Mouse (Mus musculus) urinary bladder, postnatal 36 days (tissue): ENCODE data around the gene Mcm3.

Experiments
- DNase-seq, 2 experiments: peaks; one replicate each; pipeline ENCODE4 v3.0.0; 2022; ENCODE audit warnings: low spot score in 2 of 2, mixed read lengths in 1 of 2

Gene Mcm3

DNA sequence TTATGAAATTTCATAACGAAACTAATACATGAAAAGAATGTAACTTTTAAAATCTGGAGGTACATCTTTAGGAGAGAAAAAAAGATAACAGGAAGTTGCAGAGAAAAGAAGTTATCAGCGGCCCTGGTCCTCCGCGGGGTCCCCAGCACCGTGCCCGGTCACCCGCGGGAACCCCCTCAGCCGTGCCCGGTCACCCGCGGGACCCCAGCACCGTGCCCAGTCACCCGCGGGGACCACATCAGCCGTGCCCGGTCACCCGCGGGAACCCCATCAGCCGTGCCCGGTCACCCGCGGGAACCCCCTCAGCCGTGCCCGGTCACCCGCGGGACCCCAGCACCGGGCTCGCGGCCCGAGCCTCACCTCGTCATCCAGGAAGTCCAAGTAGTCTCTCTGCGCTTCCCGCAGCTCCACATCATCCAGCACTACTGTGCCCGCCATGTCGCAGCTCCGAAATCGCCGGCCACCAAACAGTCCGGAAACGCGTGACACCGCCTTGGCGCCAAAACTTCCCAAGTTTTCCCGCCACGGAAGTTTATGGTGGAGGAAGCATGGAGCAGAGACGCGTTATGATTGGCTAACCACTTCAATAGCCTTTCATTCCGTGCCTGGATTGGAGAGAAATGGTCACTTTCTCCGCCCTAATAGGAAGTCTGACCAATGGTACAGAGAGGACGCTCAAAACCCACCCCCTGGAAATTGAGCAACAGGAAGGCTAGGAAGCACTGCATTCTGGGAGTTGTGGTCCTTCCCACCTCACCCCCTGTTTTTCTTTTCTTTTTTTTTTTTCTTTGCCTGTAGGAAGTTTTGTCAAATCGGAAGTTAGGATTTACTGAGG lies at the start of gene Mcm3:
Gene Mcm3 (minus strand): TSS at position 542 of the 835 bp plus-strand sequence.
- peak; percentile 81 to 88 for DNase-seq

DNA sequence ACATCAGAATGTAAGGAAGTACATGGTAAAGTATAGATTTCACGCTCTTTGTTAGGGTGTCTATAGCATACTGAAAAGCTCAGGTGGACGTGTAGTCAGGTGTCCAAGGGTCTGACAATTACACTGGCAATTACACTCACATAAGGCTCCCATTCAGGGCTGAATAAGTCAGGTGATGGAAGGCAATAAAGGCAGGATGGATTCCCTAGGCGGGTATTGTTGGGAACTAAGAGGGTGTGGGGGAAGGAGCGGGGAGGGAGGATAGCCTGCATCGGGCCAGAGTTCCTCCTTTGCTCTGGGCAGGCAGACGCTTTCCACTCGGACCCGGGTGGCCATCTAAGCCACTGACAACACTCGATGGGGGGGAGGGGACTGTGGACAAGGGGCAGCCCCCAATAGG lies 47.9 kb upstream of the Mcm3 start:
- DNase-seq = no peak

DNA sequence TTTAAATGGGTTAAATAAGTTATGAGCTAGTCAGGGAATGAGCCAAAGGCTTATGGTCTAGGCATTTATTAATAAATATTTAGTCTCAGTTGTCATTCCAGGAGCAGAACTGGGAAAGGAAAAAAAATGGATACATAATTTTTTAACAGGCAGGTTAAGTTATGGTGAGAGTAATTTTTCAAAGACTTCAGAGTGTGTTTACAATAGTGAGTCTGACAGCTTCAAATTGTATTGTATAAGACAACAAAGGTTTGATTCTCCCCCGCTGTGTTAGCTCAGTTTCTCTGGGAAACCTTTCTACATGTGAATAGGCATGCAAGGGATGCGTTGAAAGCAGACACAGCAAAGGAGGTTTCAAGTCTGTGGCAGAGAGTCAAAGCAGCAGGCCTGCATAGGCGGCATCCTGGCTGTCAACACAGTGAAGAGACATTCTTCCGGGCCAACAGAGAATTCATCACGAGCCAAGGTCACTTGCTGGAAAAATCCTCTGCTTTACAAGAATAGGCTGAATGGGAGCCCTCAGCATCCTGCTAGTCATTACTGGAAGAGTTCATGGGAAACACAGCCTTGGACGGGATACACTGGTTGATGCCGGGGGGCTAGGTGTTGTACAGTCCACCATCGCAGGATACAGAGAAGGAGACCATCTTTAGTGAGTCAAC lies 47.3 kb upstream of the Mcm3 start:
- DNase-seq = no peak

DNA sequence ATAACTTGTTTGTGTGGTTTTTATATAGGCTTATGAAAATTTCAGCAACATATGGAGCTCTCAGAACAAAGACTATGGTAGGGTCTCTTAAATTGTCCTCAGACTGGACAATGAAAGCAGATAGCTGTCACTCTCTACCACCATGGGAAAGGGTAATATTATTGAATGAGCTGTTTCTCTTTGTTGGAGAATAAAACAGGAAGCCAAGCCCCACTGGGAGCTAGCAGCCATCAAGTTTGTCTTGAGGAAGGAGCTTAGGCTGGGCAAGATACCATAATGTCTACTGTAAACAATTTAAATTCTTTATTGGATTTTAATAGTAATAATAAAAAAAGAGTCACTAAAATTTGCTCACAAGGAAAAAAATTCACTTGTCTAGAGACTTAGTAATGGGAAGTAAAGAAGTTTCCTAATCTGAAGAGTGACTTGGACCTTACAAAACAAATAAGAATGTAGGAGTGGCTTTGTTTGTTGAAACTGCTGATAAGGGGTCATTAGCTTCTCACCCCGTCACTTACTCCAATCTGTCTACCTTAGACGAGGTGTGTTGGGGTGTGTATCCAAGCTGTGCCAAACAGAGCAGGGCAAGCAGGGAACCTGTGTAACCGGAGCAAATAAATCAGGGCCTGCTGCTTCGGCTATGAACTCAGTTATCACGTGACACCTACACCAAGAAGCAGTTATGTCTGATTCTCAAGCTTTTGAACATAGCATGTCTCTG lies 43.5 kb upstream of the Mcm3 start:
- DNase-seq = peak; percentile 43 to 52

GRCm38 (mm10) chr1:20861865-20862264 lies 41.8 kb upstream of the Mcm3 start:
- DNase-seq = no peak

GRCm38 (mm10) chr1:20860775-20861174 lies 40.7 kb upstream of the Mcm3 start:
- DNase-seq = no peak

- DNase-seq = no peak
These were observed 37.1 kb upstream of the Mcm3 start for GRCm38 (mm10) chr1:20856924-20857902.

DNA sequence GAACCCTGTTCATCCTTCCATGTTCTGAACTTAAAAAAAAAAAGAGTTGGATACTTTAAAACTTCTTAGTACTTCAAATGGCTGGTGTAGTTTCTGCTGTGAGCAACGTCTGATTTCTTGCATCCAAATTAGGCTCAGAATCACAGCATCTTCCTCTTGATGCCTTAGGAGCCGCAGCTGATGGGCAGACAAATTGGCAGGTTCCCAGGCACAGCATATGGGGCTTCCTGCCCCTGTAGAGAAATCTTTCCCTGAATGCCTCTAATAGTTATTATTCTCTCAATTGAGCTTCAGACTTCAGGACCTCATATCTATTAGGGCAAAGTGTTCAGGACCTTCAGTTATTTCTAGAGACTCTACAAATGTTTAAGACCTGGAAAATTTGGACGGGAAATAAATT lies 19.8 kb upstream of the Mcm3 start:
- no peak for DNase-seq

GRCm38 (mm10) chr1:20836551-20837125 lies 16.5 kb upstream of the Mcm3 start:
- DNase-seq = no peak

- no peak for DNase-seq
These were observed 13.0 kb upstream of the Mcm3 start for GRCm38 (mm10) chr1:20833141-20833511.

- DNase-seq = no peak
These were observed 12.5 kb upstream of the Mcm3 start for GRCm38 (mm10) chr1:20832473-20833140.

- no peak for DNase-seq
These were observed 10.4 kb upstream of the Mcm3 start for GRCm38 (mm10) chr1:20830546-20830945.

- DNase-seq = no peak
These were observed 7.9 kb upstream of the Mcm3 start for GRCm38 (mm10) chr1:20828061-20828460.

DNA sequence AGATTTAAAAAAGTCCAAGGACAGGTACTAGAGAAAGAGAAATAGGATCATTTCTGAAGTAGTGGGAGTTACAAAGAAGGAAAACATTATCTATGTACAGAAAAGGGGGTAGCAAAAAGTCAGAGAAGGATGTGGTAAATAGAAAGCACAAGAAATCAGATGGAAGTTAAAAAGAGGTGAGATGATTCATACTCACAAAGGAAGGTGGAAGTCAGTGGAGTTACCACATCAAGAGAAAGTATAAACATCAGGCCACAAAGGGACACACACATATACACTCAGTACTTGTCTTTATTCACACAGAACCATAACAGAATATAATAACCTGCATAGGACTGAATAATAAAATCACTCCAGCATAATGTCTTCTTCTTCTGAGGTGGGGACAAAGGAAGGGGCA lies 4.9 kb upstream of the Mcm3 start:
- no peak for DNase-seq

DNA sequence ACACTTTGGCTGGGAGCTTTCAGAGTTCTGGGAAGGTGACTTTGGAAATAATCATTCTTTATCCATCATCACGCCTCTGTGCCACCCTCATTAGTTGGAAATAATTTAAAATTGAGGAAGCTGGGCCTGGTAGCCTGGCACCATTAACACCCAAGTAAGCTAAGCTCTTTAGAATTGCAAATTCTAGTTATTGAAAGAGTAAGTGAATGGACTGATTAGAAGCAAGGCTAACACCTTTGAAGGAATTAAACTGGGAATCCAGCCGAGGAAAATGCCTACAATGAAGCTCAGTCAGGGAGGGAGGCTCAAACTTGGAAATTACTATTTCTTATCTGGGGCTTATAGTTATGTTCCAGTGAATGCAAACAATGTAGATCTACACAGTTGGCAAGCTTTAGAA lies 3.8 kb upstream of the Mcm3 start:
- DNase-seq = no peak

DNA sequence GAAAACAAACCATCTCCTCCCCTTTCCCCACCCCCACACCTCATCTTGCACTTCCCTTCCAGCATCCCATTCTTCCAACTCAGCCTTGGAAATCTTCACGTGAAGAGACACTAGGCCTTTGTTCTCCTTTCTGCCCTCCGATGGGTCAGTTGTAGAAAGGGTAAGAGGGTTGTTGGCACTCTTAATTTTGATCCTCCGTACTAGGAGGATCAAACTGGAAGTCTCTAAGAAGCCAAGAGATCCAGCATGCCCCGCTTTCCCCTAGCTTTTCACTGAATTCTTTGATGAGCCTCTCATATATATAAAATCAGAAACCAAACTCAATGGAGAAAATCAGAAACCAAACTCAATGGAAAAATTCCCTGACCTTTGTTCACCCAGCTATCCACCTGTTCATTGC lies 3.4 kb upstream of the Mcm3 start:
- DNase-seq = no peak

GRCm38 (mm10) chr1:20820959-20821358 lies 847 bp upstream of the Mcm3 start:
- DNase-seq = no peak

DNA sequence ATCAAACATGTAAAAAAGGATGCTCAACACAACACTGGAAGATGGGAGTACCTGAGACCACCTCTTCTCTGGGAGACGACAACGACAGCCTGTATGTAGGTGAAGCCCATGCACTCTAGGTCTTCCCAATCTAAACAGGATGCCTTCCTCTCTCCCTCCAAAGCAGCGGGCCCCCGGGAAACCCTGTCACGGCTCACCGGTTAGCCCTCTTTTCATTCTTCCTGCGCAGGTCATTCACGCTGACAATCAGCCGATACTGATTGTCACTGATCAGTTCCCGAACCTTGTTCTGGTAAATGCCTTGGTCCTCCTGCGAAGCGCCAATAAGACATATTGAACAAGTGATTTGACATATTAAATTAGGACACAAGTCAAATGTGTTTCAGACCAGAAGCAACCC lies 2.5 kb downstream of the Mcm3 start:
- DNase-seq = no peak

GRCm38 (mm10) chr1:20817172-20817571 lies 2.9 kb downstream of the Mcm3 start:
- DNase-seq = no peak

GRCm38 (mm10) chr1:20814521-20814920 lies 5.6 kb downstream of the Mcm3 start:
- DNase-seq = no peak

- no peak for DNase-seq
These were observed 15.6 kb downstream of the Mcm3 start for GRCm38 (mm10) chr1:20804526-20804925.
